Mouse (Mus musculus) testis, postnatal 14 days (tissue): ENCODE measurements around the gene Med26.
A peak's percentile ranks its signal among the peaks of the same experiment; 100 is the strongest.

Experiments used
- DNase-seq: peaks from one replicate; pipeline ENCODE4 v3.0.0; 2021; ENCODE audit warnings: low spot score

Med26 gene

DNA sequence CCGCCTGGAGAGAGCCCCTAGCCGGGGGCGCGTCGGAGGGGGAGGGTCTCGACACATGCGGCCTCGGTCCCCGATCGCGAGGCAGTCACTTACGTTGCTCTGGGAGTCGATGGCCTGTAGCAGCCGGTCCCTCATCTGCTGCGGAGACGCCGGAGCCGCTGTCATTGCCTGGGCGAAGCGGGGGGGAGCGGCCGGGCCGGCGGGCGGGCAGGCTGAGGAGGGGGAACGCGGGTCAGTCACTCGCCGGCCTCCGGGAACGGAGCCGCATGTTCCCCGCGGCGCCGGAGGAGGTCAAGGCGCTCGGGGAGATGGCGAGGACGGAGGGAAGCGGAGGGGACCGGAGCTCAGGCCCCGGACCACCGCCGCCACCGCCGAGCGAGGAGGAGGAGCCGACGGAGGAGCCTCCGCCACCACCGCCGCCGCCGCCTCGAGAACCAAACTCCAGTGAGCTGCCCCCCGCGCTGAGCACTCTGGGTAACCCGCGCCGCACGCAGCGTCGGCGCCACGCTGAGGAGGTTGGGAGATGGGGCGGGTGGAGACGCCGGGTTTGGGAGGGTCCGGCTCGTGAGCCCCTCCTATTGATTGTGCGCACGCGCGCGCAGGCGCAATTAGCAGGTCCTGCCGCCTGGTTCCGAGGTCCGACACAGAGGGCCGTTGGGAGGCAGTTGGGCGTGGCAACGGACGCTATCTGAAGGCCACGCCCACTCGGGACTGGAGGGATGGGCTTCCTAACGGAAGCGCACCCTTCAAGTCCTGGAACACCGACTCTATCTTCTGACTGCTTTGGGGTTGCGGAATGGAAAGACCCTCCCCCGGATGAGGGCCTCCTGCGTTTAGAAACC lies at the start of gene Med26:
Gene Med26, minus strand, starts transcription at position 469 of the 842 bp plus-strand sequence.
- DNase-seq: peak; percentile 99

DNA sequence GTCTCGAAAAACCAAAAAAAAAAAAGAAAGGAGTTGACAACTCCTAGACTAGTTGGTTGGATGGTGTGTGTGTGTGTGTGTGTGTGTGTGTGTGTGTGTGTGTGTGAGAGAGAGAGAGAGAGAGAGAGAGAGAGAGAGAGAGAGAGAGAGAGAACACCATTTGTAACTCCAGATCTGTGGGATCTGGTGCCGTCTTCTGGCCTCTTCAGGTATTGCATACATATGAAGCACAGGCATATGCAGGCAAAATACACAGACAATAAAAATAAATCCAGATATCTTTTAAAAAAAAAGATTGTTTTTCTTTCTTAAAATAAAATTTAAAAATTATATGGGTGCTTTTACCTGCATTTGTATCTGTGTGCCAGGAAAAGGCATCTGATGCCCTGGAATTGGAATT lies 42.1 kb upstream of the Med26 start:
- no peak for DNase-seq

- DNase-seq: no peak
Observed at GRCm38 (mm10) chr8:72589286-72589685, 41.2 kb upstream of the Med26 start.

GRCm38 (mm10) chr8:72588865-72589264 lies 40.8 kb upstream of the Med26 start:
- DNase-seq: no peak

GRCm38 (mm10) chr8:72587806-72588205 lies 39.7 kb upstream of the Med26 start:
- no peak for DNase-seq

- DNase-seq: no peak
Observed at GRCm38 (mm10) chr8:72584390-72584789, 36.3 kb upstream of the Med26 start.

DNA sequence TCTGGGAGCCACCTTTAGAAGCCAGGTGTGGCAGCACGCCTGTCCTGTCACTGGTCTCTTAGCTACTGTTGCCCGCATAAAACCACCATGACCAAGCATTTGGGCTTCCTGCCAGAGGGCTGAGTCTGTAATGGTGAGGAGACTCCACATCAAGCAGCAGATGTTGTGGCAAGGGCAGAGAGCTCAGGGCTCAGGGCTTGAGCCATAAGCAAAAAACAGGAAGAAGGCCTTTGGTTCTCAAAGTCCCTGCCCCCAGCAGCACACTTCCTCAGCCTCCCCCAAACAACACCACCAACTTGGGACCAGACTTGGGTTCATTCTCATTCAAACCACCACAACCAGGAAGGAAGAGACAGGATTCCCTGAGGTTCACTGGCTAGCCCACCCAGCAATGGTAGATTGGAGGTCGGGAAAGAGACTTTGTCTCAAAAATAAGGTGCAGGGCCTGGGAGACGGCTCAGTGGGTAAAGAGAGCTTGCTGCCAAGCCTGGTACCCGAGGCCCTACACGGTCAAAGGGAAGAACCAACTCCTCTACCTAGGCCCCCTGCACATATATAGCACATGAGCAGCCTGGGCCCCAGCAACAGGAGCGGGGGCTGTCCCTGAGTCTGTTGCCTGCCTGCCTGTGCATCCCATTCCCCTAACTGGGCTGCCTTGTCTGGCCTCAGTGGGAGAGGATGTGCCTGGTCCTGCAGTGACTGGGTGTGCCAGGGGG lies 35.1 kb upstream of the Med26 start:
- DNase-seq: no peak

- DNase-seq: no peak
Observed at GRCm38 (mm10) chr8:72579374-72579773, 31.3 kb upstream of the Med26 start.

GRCm38 (mm10) chr8:72577941-72578340 lies 29.9 kb upstream of the Med26 start:
- no peak for DNase-seq

DNA sequence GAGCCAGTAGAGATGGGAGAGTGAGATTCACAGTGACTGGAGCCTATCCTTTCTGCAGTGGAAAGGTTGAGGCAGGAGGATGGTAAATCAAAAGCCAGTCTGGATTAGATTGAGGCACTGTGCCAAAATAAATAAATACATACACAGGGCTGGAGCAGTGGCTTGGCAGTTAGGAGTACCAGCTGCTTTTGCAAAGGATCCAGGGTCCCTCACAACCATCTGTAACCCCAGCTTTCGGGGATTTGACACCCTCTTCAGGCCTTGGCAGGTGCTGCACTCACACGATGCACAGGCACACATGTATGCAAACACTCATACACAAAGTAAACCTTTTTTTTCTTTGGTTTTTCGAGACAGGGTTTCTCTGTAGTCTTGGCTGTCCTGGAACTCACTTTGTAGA lies 29.2 kb upstream of the Med26 start:
- DNase-seq: no peak

DNA sequence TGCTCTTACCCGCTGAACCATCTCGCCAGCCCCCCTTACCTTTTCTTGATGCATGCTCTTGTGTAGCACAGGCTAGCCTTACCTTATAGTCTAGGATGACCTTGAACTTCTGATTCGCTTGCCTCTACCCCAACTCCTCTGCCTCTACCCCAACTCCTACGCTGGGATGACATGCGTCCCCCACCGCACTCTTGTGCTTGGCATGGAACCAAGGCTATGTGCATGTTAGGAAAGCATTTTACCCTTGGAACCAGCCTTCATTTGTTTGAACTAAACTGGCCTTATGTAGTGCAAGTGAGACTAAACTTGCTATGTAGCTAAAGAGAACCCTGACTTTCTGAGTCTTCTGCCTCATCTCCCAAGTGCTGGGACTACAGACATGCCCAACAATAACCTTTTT lies 27.8 kb upstream of the Med26 start:
- DNase-seq: no peak

DNA sequence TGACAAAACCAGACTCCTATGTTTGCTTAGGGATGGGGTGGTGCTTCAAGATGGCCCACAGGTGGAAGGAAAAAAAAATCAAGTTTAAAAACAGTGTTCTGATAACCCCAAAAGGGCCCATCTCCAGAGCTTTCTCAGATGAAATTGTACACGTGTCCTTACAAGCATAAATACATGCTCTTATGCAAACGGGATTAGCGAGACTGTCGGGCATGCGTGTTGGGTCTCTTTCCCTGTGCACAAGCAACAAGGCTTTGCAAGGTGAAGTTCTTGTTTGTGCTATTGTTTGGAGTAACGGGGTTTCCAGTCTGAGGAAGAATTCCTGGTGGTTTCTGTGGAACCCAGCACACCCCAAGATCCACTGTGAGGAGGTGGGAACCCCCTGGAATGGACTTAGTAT lies 25.4 kb upstream of the Med26 start:
- DNase-seq: no peak

GRCm38 (mm10) chr8:72572507-72572906 lies 24.4 kb upstream of the Med26 start:
- DNase-seq: no peak

DNA sequence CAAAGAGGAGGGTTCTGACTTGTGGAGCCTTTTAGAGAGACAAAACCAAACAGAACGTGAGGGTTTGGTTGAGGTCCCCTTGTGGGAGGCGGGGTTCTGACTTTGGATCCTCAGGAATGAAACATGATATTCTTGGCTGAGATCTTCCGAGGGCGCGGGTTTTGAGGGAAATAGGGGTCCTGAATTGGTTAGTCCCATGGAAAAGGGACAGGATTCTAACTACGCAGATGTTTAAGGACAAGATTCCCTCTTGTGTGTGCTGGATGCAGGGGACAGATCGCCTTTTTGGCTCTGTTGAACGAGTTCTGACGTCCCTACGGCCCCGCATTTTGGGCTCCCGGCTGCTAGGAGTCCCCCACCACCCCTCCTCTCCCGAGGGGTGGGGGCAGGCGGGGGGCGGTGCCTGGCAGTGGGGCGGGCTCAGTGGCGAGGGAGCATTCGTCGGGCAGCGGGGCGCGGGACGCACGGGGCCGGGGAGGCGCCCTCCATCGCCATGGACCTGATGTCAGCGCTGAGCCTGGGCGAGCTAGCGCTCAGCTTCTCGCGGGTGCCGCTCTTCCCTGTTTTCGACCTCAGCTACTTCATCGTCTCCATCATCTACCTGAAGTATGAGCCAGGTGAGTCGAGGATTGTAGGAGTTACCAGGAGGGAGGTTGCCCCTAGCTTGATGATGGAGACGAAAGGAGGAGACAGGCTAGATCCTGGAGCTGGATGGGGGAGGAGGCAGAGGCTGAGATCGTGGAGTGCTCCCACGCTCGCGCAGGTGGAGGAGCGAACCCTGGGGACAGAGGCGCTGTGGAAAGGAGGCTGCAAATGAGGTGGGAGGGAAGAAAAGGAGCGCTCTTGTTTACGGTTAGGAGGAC lies 23.8 kb upstream of the Med26 start, which contains the start of gene Tmem38a:
Gene Tmem38a, plus strand, starts transcription at position 445 of the 863 bp plus-strand sequence.
- DNase-seq: peak; percentile 73

DNA sequence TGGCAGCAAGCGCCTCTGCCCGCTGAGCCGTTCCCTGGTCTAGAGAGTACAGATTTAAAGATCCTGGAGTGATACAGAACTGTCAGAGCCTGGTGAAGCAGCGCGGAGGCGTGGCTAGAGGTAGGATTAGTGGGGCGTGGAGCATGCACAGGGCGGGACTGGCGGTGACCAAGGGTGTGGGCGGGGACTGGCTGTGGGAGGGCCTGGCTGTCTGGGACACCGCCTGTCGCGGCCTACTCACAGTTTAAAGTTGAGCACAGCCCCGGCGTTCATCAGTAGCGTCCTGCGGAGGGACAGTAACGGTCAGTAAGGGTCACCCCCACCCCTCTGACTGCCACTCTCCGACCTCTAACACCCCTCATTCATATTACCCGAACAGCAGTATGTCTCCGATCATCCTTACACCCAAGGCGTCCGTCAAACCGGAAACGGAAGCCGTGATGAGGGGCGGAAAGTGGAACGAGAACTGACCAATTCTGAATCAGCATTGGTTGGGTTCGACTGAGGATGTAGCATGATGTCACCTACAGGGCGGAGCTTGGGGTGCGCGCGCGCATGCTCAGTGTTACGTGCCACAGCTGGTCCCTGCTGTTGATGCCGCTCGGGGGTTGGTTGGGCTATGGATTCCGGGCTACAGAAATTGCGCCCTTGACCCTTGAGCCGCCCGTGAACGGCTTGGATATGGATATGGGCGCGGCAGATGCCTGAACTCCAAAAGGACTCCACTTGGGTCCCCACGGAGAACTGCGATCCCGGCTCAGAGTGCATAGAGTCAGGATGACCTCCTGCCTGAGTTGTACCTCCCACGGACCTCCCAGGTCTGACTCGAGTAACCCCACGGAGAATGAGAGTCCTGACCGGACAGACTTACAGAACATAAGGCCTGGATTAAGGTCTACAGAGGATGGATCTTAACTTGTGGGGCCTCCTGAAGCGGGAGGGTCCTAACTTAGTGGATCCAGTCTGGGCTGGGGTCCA lies 22.9 kb upstream of the Med26 start, which contains the start of gene Smim7:
Gene Smim7, minus strand, starts transcription at position 456 of the 978 bp plus-strand sequence.
- peak; percentile 96 for DNase-seq

GRCm38 (mm10) chr8:72565970-72566369 lies 17.9 kb upstream of the Med26 start:
- no peak for DNase-seq

DNA sequence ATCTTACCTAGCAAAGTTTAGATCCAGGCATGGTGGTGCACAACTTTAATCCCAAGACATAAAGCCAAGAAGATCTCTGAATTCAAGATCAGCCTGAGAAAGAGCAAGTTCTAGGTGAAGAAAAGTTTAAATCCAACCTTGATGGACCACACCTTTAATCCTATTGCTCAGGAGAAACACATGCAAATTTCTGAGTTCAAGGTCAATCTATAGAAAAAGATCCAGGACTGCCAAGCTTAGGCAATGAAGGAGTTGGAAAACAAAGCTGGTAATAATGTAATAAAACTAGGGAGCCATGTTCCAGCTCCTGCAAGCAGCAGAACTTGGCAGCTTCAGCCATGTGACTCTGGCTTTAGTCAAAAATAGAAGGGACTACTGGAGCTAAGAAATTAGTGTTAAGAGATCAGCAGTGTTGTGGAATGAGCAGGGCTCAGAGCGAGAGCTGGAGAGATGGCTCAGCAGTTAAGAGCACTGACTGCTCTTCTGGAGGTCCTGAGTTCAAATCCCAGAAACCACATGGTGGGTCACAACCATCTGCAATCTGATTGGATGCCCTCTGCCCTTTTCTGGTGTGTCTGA lies 13.1 kb upstream of the Med26 start:
- DNase-seq: no peak

DNA sequence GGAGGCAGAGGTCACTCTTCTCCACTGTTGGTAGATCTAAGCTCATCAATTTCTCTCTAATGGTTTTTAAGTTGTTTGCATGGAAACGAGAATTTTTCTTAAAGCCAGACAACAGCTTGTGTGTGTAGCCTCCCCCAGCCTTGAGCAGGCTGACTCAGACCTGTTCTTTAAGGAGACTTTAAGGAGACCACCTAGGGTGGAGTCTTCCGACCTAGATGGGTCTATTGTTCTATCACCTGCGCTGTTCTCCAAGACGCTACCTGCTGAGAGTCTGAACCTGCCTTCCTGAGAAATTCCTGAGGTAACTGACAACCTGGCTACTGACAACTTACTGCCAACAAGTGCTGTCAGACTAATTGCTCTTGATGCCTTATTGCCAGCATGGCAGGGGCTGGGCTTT lies 7.7 kb upstream of the Med26 start:
- no peak for DNase-seq

DNA sequence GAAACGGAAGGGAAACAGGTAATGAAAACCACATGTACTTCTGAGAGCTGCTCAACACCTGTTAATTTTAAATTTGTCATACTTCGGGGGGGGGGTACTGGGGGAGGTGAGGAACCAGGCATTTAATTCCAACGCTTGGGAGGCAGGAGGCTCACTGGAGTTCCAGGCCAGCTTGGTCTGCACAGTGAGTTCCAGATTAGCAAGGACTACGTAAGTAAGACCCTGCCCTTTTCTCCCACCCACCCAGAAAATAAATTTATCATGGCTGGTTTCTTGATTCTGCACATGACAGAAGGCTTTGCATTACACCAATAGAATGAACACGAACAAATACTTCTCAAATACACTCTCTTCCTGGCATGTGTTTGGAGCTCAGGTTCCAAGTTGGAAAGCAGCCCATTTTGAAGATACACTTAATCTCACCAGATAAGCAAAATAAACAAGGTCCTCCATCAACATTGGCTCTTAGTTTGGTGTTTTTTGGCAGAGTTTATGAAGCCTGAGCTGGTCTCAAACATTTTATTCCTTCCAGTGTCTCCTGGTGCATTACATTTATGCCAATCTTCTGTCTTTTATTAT lies 1.3 kb upstream of the Med26 start:
- peak; percentile 35 for DNase-seq

DNA sequence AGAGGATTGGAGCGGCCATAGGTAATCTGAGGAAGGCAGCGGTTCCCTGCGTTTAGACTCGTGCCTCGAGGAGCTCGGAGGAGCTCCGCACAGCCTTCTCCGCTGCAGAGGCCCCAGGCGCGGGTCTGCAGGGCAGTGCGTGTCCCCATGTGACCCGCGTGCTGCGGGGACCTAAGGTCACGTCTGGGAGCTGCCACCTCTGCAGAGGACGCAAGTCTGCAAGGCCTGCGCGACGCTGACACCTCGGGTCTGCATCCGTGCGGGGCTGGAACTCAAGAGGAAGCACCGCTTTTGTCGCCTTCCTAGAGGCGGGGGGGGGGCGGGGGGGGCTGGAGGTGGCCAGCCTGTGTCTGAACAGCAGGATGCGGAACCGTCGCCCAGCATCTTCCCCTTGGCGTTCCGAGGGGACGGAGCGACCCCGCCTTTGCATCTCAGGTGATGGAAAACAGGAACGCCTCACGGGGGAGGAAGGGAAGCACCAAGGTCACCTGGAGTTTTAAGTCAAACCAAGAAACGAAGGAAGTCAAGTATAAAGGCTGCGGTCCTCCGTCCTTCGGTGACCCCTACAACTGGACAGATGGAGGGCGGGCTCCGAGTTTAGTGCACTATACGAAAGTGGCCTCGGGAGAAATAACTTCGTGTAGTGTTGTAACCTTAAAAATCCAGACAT lies 709 bp upstream of the Med26 start:
- DNase-seq: no peak
